Mouse (Mus musculus): ENCODE results near the gene Ifna15.

Ifna15 gene

GRCm38 (mm10) chr4:88513743-88514142 is 44.3 kb downstream of the Ifna15 start:
- no peak for DNase-seq (ENCODE audit: low spot score)

All from lung, postnatal 25 days (tissue).